In the genomic region with DNA sequence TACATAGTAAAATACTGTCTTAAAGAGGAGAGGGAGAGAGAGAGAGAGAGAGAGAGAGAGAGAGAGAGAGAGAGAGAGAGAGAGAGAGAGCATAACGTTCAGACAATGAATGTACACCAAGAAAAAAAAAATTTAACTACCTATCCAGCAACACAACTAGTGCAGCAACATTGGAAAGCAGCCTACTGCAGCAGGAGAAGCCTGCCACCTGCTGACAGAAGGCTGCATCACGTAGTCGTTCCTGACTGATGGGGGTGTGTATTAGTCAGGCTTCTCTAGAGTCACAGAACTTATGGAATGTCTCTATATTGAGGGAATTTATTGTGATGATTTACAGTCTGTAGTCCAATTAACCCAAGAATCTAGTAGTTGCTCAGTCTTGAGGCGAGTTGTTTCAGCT, we compare ENCODE assay signal across 9 mouse cellular contexts. TPM values are rescaled to one million over a fixed set of nuclear protein-coding genes. Genes with fewer than 3 reads are reported as not detected.
DNase-seq lines count a peak whose midpoint lies in the region; TF ChIP-seq lines count a peak whose summit lies in the region.
"Had no signal": no experiment of that assay in that cellular context is flagged by ENCODE, and none has a peak within 500 bp of the region (broad histone marks: within the 10 kb centered on the region; RNA-seq: fewer than 3 reads in every experiment).

No protein-coding gene starts in this region.

- H3K27me3 ChIP-seq in heart, embryonic 10.5 days (ENCODE audit: insufficient read depth, poor library complexity, severe bottlenecking): no peaks in the 10 kb centered on the region
- H3K27me3 ChIP-seq in MEL (ENCODE audit: control insufficient read depth in 1 of 2, insufficient read depth in 2 of 2, low read length in 2 of 2): no peaks in the 10 kb centered on the region

- intact Hi-C loops in heart, postnatal 10 days (cut with DNase I): loop anchor here (1.0 to 5.0 kb wide), 3 partner anchors 37 to 101 kb away; no protein-coding TSS in a partner anchor

- peak; percentile 69 to 81 for DNase-seq in heart, adult 18-20 months
- DNase-seq in heart, embryonic 10.5 days (ENCODE audit: low spot score): no peak
- DNase-seq in MEL (ENCODE audit: low read depth, low spot score): peak; percentile 79
- DNase-seq in embryo, embryonic 11.5 days (ENCODE audit: low read depth, low spot score): peak; percentile 32
- DNase-seq in heart, postnatal 10 days: peak; percentile 76 to 83
- peak; percentile 48 for DNase-seq in left cerebral cortex, adult 11 months (ENCODE audit: low spot score)
- peak; percentile 83 for DNase-seq in lung, postnatal 36 days
- peak; percentile 57 to 73 for DNase-seq in spleen, postnatal 14 days (ENCODE audit: low spot score in 2 of 2)

- H3K27ac ChIP-seq in heart, embryonic 10.5 days: no peak overlapping the region
- peak overlapping the region; percentile 44; the same call in 1 of the 2 replicates for H3K27ac ChIP-seq in MEL (ENCODE audit: control insufficient read depth, low read depth, low read length)

- no peak overlapping the region; the same call in 1 of the 2 replicates for H3K9ac ChIP-seq in MEL (ENCODE audit: control insufficient read depth, low read depth, low read length, poor library complexity, severe bottlenecking)

- no peaks in the 10 kb centered on the region for H3K36me3 ChIP-seq in heart, embryonic 10.5 days
- peaks cover 0 to 58% of the 10 kb centered on the region in 2 experiments; a peak in 3 of 4 replicates for H3K36me3 ChIP-seq in MEL (ENCODE audit: control insufficient read depth in 1 of 2, insufficient read depth in 2 of 2, low read length in 2 of 2)

- no peak overlapping the region for H3K4me3 ChIP-seq in heart, embryonic 10.5 days
- H3K4me3 ChIP-seq in MEL (ENCODE audit: control insufficient read depth in 1 of 2, insufficient read depth in 1 of 2, low read depth in 2 of 2, low read length in 2 of 2): no peak overlapping the region
- H3K4me3 ChIP-seq: myocyte had no signal

- peak; percentile 73 for TF ChIP-seq RAD21 in MEL (IDR thresholded peaks at IDR 0.05; ENCODE audit: low read depth, low read length)

- H3K79me2 ChIP-seq in MEL (ENCODE audit: control insufficient read depth, insufficient read depth, low read length, poor library complexity): peaks cover 66% of the 10 kb centered on the region

- peak; percentile 77 to 86 (median 79) for TF ChIP-seq CTCF in MEL (IDR thresholded peaks at IDR 0.05 in 2 of 3, conservative IDR thresholded peaks at IDR 0.05 in 1 of 3; ENCODE audit: control insufficient read depth in 1 of 3, insufficient read depth in 1 of 3, low read depth in 2 of 3, low read length in 3 of 3, poor library complexity in 1 of 3, severe bottlenecking in 1 of 3)

- no peak for TF ChIP-seq POLR2A in MEL (IDR thresholded peaks at IDR 0.05; ENCODE audit: control insufficient read depth in 1 of 2, insufficient read depth in 1 of 2, low read depth in 1 of 2, low read length in 2 of 2, poor library complexity in 1 of 2)

- peaks cover 11% of the 10 kb centered on the region for H3K4me1 ChIP-seq in heart, embryonic 10.5 days
- H3K4me1 ChIP-seq in MEL (ENCODE audit: control insufficient read depth in 1 of 2, insufficient read depth in 2 of 2, low read length in 2 of 2): peaks cover 25 to 30% of the 10 kb centered on the region in 2 experiments

- WGBS in heart, embryonic 10.5 days: 6% methylated on average over 4 of the region's 4 CpGs

- TF ChIP-seq EP300 in MEL (IDR thresholded peaks at IDR 0.05; ENCODE audit: low read depth in 1 of 2, low read length in 2 of 2): no peak

- H3K9me3 ChIP-seq in heart, embryonic 10.5 days: no peaks in the 10 kb centered on the region
- H3K9me3 ChIP-seq in MEL (replicated peaks; ENCODE audit: insufficient read depth, low read length): no peaks in the 10 kb centered on the region

TF ChIP-seq in MEL, 35 proteins besides CTCF, POLR2A, EP300 and RAD21:
- TF ChIP-seq ZNF384 (IDR thresholded peaks at IDR 0.05; ENCODE audit: low read depth, low read length) (peak; percentile 76), MEF2A (IDR thresholded peaks at IDR 0.05; ENCODE audit: extremely low read depth, insufficient replicate concordance, low read depth, low read length, poor library complexity, severe bottlenecking) (no peak), SMC3 (IDR thresholded peaks at IDR 0.05; ENCODE audit: low read depth, low read length) (peak; percentile 80), SIN3A (IDR thresholded peaks at IDR 0.05; ENCODE audit: low read length) (0 out of 2 replicates have a peak, but pooled peaks have one; percentile 28), KAT2A (conservative IDR thresholded peaks at IDR 0.05; ENCODE audit: low read depth, low read length) (no peak), MXI1 (IDR thresholded peaks at IDR 0.05; ENCODE audit: low read depth, low read length) (peak; percentile 31; the same call in 1 of the 2 replicates), ZC3H11A (IDR thresholded peaks at IDR 0.05; ENCODE audit: low read depth, low read length) (peak; percentile 67)

RNA-seq across cellular contexts. Expression of a gene that starts 14.8 kb away (rescaled TPM):
- 10 to 100 TPM; 77.4 to 91.0 TPM for total RNA-seq in heart, adult 18-20 months (2021)
- 74.1 and 75.4 TPM in 2 replicates for polyA plus RNA-seq in heart, embryonic 10.5 days (2016; fragmentation: Nextera tagmentation; extraction: Ambion mirVana)
- 59.2 and 65.0 TPM in 2 replicates for total RNA-seq in MEL (2012; rRNA removed)
- 10 to 100 TPM in 1 of 2 experiments, not detected in 1; 71.1 TPM for polyA plus RNA-seq in MEL (2012; ENCODE audit: insufficient read depth in 1 of 2, insufficient read length in 2 of 2, low read depth in 1 of 2, low replicate concordance in 2 of 2, missing spikeins in 1 of 2)
- total RNA-seq in heart, postnatal 10 days (2021): 10 to 100 TPM; 55.7 to 70.7 TPM

RNA-seq across cellular contexts. Expression of a gene that starts 14.9 kb away (rescaled TPM):
- total RNA-seq in heart, adult 18-20 months (2021): under 1 TPM in 1 of 2 experiments, not detected in 1; 0.18 TPM
- polyA plus RNA-seq in heart, embryonic 10.5 days (2016; fragmentation: Nextera tagmentation; extraction: Ambion mirVana): 0.13 and 0.16 TPM in 2 replicates
- 0.26 and 0.27 TPM in 2 replicates for total RNA-seq in MEL (2012; rRNA removed)
- under 1 TPM in 1 of 2 experiments, not detected in 1; 0.21 TPM for polyA plus RNA-seq in MEL (2012; ENCODE audit: insufficient read depth in 1 of 2, insufficient read length in 2 of 2, low read depth in 1 of 2, low replicate concordance in 2 of 2, missing spikeins in 1 of 2)
- total RNA-seq in heart, postnatal 10 days (2021): under 1 TPM in 1 of 2 experiments, not detected in 1; 0.17 TPM
